Mouse (Mus musculus) myocyte (in vitro differentiated cells): ENCODE data around the gene Il22. TPM values are rescaled to one million over a fixed set of nuclear protein-coding genes. Genes with fewer than 3 reads are reported as not detected.

Experiments used
- H3K27me3 ChIP-seq: one replicate; pipeline ENCODE4 v1.6.1; 2011; ENCODE audit not compliant: control insufficient read depth, insufficient read depth, insufficient read length
- H3K36me3 ChIP-seq: one replicate; pipeline ENCODE4 v1.6.1; 2011; ENCODE audit not compliant: control insufficient read depth, insufficient read depth
- H3K4me2 ChIP-seq: one replicate; pipeline ENCODE4 v1.6.1; 2011; ENCODE audit warnings: low read depth, control low read depth
- H3K4me3 ChIP-seq: one replicate; pipeline ENCODE4 v1.5.1; 2011; ENCODE audit warnings: mild to moderate bottlenecking, control low read depth, moderate library complexity
- H3K79me2 ChIP-seq: one replicate; pipeline ENCODE4 v1.6.1; 2011; ENCODE audit not compliant: control insufficient read depth, insufficient read depth
- H3ac ChIP-seq: one replicate; pipeline ENCODE4 v1.6.1; 2011; ENCODE audit not compliant: control insufficient read depth, insufficient read length
- CEBPB ChIP-seq: IDR thresholded peaks from 2 replicates; pipeline ENCODE4 v1.6.1; 2011; ENCODE audit warnings: mild to moderate bottlenecking, moderate library complexity; ENCODE audit not compliant: poor library complexity, insufficient read depth, severe bottlenecking
- E2F4 ChIP-seq: IDR thresholded peaks from one replicate; pipeline ENCODE4 v1.6.1; 2011; ENCODE audit warnings: mild to moderate bottlenecking, control low read depth, moderate library complexity; ENCODE audit not compliant: insufficient read depth
- MAX ChIP-seq: IDR thresholded peaks from one replicate; pipeline ENCODE4 v1.6.1; 2011; ENCODE audit warnings: low read depth, mild to moderate bottlenecking, control low read depth
- MYOD1 ChIP-seq, 3 experiments: IDR thresholded peaks; one replicate each; pipeline ENCODE4 v1.6.1; 2011; ENCODE audit warnings: control low read depth in 2 of 3, low read depth in 2 of 3, mild to moderate bottlenecking in 2 of 3, moderate library complexity in 1 of 3; ENCODE audit not compliant: insufficient read length in 2 of 3, control insufficient read depth in 1 of 3
- MYOG ChIP-seq, 3 experiments: IDR thresholded peaks; one replicate each; pipeline ENCODE4 v1.6.1; 2011; ENCODE audit warnings: control low read depth in 2 of 3, low read depth in 2 of 3, mild to moderate bottlenecking in 2 of 3; ENCODE audit not compliant: insufficient read length in 2 of 3, control insufficient read depth in 1 of 3, insufficient read depth in 1 of 3
- POLR2A ChIP-seq: IDR thresholded peaks from one replicate; pipeline ENCODE4 v1.6.1; 2011; ENCODE audit warnings: low read depth, mild to moderate bottlenecking, control low read depth, moderate library complexity; ENCODE audit not compliant: insufficient read length
- POLR2AphosphoS2 ChIP-seq: IDR thresholded peaks from one replicate; pipeline ENCODE4 v1.6.1; 2011; ENCODE audit warnings: low read depth, control low read depth; ENCODE audit not compliant: insufficient read length
- REST ChIP-seq: IDR thresholded peaks from one replicate; pipeline ENCODE4 v1.6.1; 2011; ENCODE audit warnings: mild to moderate bottlenecking, control low read depth, moderate library complexity; ENCODE audit not compliant: insufficient read depth, insufficient read length
- SRF ChIP-seq: IDR thresholded peaks from one replicate; pipeline ENCODE4 v1.6.1; 2011; ENCODE audit warnings: low read depth; ENCODE audit not compliant: control insufficient read depth, insufficient read length
- TCF12 ChIP-seq: IDR thresholded peaks from one replicate; pipeline ENCODE4 v1.6.1; 2011; ENCODE audit warnings: mild to moderate bottlenecking, control low read depth; ENCODE audit not compliant: poor library complexity, insufficient read depth, severe bottlenecking
- TCF3 ChIP-seq: IDR thresholded peaks from one replicate; pipeline ENCODE4 v1.6.1; 2011; ENCODE audit warnings: low read depth, control low read depth; ENCODE audit not compliant: insufficient read length
- USF1 ChIP-seq: IDR thresholded peaks from one replicate; pipeline ENCODE4 v1.6.1; 2011; ENCODE audit warnings: low read depth, mild to moderate bottlenecking, control low read depth, moderate library complexity
- polyA plus RNA-seq: library from polyadenylated mRNA; unstranded; fragments of >200 nt; fragmentation: generic; extraction: Trizol; gene quantifications from one replicate; pipeline ENCODE4 v1.2.1, GENCODE M21; 2012; ENCODE audit warnings: missing spikeins

Gene Il22
- polyA plus RNA-seq = not detected

GRCm38 (mm10) chr10:118204642-118205041, at the start of gene Il22:
Il22 (plus strand) TSS chr10:118204942.
- no peaks in the 10 kb centered on the region for H3K79me2 ChIP-seq

GRCm38 (mm10) chr10:118155932-118156331, 48.8 kb upstream of the Il22 start:
- no peak for TF ChIP-seq POLR2A
- no peak for TF ChIP-seq SRF
- no peak for TF ChIP-seq MYOD1 (IDR thresholded peaks at IDR 0.05; ENCODE audit: control insufficient read depth in 1 of 3, insufficient read length in 2 of 3, low read depth in 2 of 3)
- TF ChIP-seq TCF12 = no peak
- no peak for TF ChIP-seq USF1
- TF ChIP-seq POLR2AphosphoS2 = no peak
- TF ChIP-seq REST = no peak
- TF ChIP-seq TCF3 = no peak
- TF ChIP-seq E2F4 = no peak
- TF ChIP-seq MYOG (IDR thresholded peaks at IDR 0.05; ENCODE audit: control insufficient read depth in 1 of 3, insufficient read depth in 1 of 3, insufficient read length in 2 of 3, low read depth in 2 of 3) = no peak
- TF ChIP-seq CEBPB = no peak
- TF ChIP-seq MAX = no peak
- H3K79me2 ChIP-seq = no peaks in the 10 kb centered on the region
- H3K36me3 ChIP-seq = peaks cover 10% of the 10 kb centered on the region
- no peak overlapping the region for H3K4me2 ChIP-seq
- no peaks in the 10 kb centered on the region for H3K27me3 ChIP-seq
- H3ac ChIP-seq = no peak overlapping the region
- no peak overlapping the region for H3K4me3 ChIP-seq

More at GRCm38 (mm10) chr10:118204642-118205041, at the start of gene Il22:
- Histone ChIP-seq H3K4me2 (no peak within 1 kb of the TSS), H3ac (no peak within 1 kb of the TSS), H3K27me3 (no peaks in the 10 kb centered on the region), H3K4me3 (no peak within 1 kb of the TSS), H3K36me3 (no peaks in the 10 kb centered on the region)
- TF ChIP-seq CEBPB (no peak), USF1 (no peak), MYOD1 (IDR thresholded peaks at IDR 0.05; ENCODE audit: control insufficient read depth in 1 of 3, insufficient read length in 2 of 3, low read depth in 2 of 3) (no peak), MYOG (IDR thresholded peaks at IDR 0.05; ENCODE audit: control insufficient read depth in 1 of 3, insufficient read depth in 1 of 3, insufficient read length in 2 of 3, low read depth in 2 of 3) (no peak), MAX (no peak), TCF3 (no peak), TCF12 (no peak), E2F4 (no peak), POLR2A (no peak), SRF (no peak), POLR2AphosphoS2 (no peak), REST (no peak)

GRCm38 (mm10) chr10:118161131-118161530, 43.6 kb upstream of the Il22 start:
- TF ChIP-seq REST (no peak), E2F4 (no peak), USF1 (no peak), MYOD1 (IDR thresholded peaks at IDR 0.05; ENCODE audit: control insufficient read depth in 1 of 3, insufficient read length in 2 of 3, low read depth in 2 of 3) (no peak), POLR2A (no peak), TCF3 (no peak), SRF (no peak), TCF12 (no peak), MAX (no peak), CEBPB (no peak), MYOG (IDR thresholded peaks at IDR 0.05; ENCODE audit: control insufficient read depth in 1 of 3, insufficient read depth in 1 of 3, insufficient read length in 2 of 3, low read depth in 2 of 3) (no peak), POLR2AphosphoS2 (no peak)
- H3K79me2 ChIP-seq = no peaks in the 10 kb centered on the region
- H3K27me3 ChIP-seq = no peaks in the 10 kb centered on the region
- H3ac ChIP-seq = no peak overlapping the region
- peaks cover 10% of the 10 kb centered on the region for H3K36me3 ChIP-seq
- no peak overlapping the region for H3K4me3 ChIP-seq
- H3K4me2 ChIP-seq = no peak overlapping the region

- no peak overlapping the region for H3K4me3 ChIP-seq
- H3K79me2 ChIP-seq = no peaks in the 10 kb centered on the region
- TF ChIP-seq E2F4 = no peak
- TF ChIP-seq MYOD1 (IDR thresholded peaks at IDR 0.05; ENCODE audit: control insufficient read depth in 1 of 3, insufficient read length in 2 of 3, low read depth in 2 of 3) = no peak
- TF ChIP-seq REST = no peak
- no peak for TF ChIP-seq SRF
- no peak for TF ChIP-seq POLR2A
- no peak for TF ChIP-seq USF1
- TF ChIP-seq CEBPB = no peak
- no peaks in the 10 kb centered on the region for H3K27me3 ChIP-seq
- peaks cover 3% of the 10 kb centered on the region for H3K36me3 ChIP-seq
- no peak overlapping the region for H3K4me2 ChIP-seq
- H3ac ChIP-seq = no peak overlapping the region
Measured at GRCm38 (mm10) chr10:118169212-118169611, 35.5 kb upstream of the Il22 start.

- H3K36me3 ChIP-seq = peaks cover 3% of the 10 kb centered on the region
- no peaks in the 10 kb centered on the region for H3K27me3 ChIP-seq
- no peak overlapping the region for H3K4me3 ChIP-seq
- peak overlapping the region; percentile 67 for H3K4me2 ChIP-seq
- no peaks in the 10 kb centered on the region for H3K79me2 ChIP-seq
- no peak for TF ChIP-seq TCF12
- 0 out of 2 replicates have a peak, but pooled peaks have one; percentile 22 for TF ChIP-seq CEBPB
- no peak overlapping the region for H3ac ChIP-seq
Measured at GRCm38 (mm10) chr10:118172416-118172815, 32.3 kb upstream of the Il22 start.
